Mouse (Mus musculus): ENCODE data around the gene Smim24.

Gene Smim24

GRCm38 (mm10) chr10:81410981-81411380, 18.1 kb downstream of the Smim24 start:
- no peak for DNase-seq

GRCm38 (mm10) chr10:81411471-81412400, 18.9 kb downstream of the Smim24 start:
- peak; percentile 80 to 91 for DNase-seq

GRCm38 (mm10) chr10:81412586-81413309, 19.9 kb downstream of the Smim24 start:
- no peak for DNase-seq

GRCm38 (mm10) chr10:81413310-81414261, 20.7 kb downstream of the Smim24 start:
- DNase-seq: peak; percentile 90 to 93

- peak in 1 of 2 experiments; percentile 57 for DNase-seq
Measured at GRCm38 (mm10) chr10:81414682-81415081, 21.8 kb downstream of the Smim24 start.

GRCm38 (mm10) chr10:81415146-81415545, 22.3 kb downstream of the Smim24 start:
- DNase-seq: no peak

GRCm38 (mm10) chr10:81415549-81416310, 22.9 kb downstream of the Smim24 start:
- no peak for DNase-seq

- peak; percentile 86 to 93 for DNase-seq
Measured at GRCm38 (mm10) chr10:81416581-81417226, 23.9 kb downstream of the Smim24 start.

GRCm38 (mm10) chr10:81417227-81418215, 24.7 kb downstream of the Smim24 start:
- peak in 1 of 2 experiments; percentile 21 for DNase-seq

GRCm38 (mm10) chr10:81418216-81419070, 25.6 kb downstream of the Smim24 start:
- peak in 1 of 2 experiments; percentile 19 for DNase-seq

- DNase-seq: peak; percentile 5 to 18
Measured at GRCm38 (mm10) chr10:81419111-81419928, 26.5 kb downstream of the Smim24 start.

GRCm38 (mm10) chr10:81420191-81420767, 27.4 kb downstream of the Smim24 start:
- DNase-seq: peak; percentile 24 to 61

- no peak for DNase-seq
Measured at GRCm38 (mm10) chr10:81421041-81421796, 28.4 kb downstream of the Smim24 start.

GRCm38 (mm10) chr10:81421797-81422100, 28.9 kb downstream of the Smim24 start:
- peak in 1 of 2 experiments; percentile 25 for DNase-seq

- peak; percentile 21 to 50 for DNase-seq
Measured at GRCm38 (mm10) chr10:81422191-81422590, 29.3 kb downstream of the Smim24 start.

- DNase-seq: no peak
Measured at GRCm38 (mm10) chr10:81422661-81423217, 29.9 kb downstream of the Smim24 start.

Data from lung, postnatal 4 days (tissue).